Mouse (Mus musculus): ENCODE data around the gene Hs3st3a1. TPM values are rescaled to one million over a fixed set of nuclear protein-coding genes. Genes with fewer than 3 reads are reported as not detected.

The Hs3st3a1 gene
- polyA plus RNA-seq, 1 experiment from 2014 or later = 0.10 TPM

GRCm38 (mm10) chr11:64537230-64537629, 102.1 kb downstream of the Hs3st3a1 start:
- H3K27ac ChIP-seq (ENCODE audit: low read length) = no peak overlapping the region
- WGBS = over 99% methylated on average over 3 of the region's 3 CpGs
- H3K4me3 ChIP-seq (replicated peaks; ENCODE audit: low read length) = no peak overlapping the region

GRCm38 (mm10) chr11:64541866-64542265, 106.7 kb downstream of the Hs3st3a1 start:
- Histone ChIP-seq H3K36me3 (ENCODE audit: control insufficient read depth, insufficient read depth) (no peaks in the 10 kb centered on the region), H3K27me3 (replicated peaks; ENCODE audit: control insufficient read depth, insufficient read depth, low read length) (no peaks in the 10 kb centered on the region), H3K9me3 (ENCODE audit: control insufficient read depth, low read length) (no peaks in the 10 kb centered on the region), H3K4me1 (replicated peaks; ENCODE audit: control insufficient read depth, insufficient read depth, low read length) (no peaks in the 10 kb centered on the region), H3K4me2 (ENCODE audit: low read length) (no peak overlapping the region), H3K27ac (ENCODE audit: low read length) (no peak overlapping the region), H3K9ac (replicated peaks; ENCODE audit: low read depth, low read length) (no peak overlapping the region), H3K4me3 (replicated peaks; ENCODE audit: low read length) (no peak overlapping the region)
- 95% methylated on average over 9 of the region's 9 CpGs for WGBS
- ATAC-seq = no peak

More at GRCm38 (mm10) chr11:64537230-64537629, 102.1 kb downstream of the Hs3st3a1 start:
- no peaks in the 10 kb centered on the region for H3K9me3 ChIP-seq (ENCODE audit: control insufficient read depth, low read length)
- no peaks in the 10 kb centered on the region for H3K27me3 ChIP-seq (replicated peaks; ENCODE audit: control insufficient read depth, insufficient read depth, low read length)
- no peaks in the 10 kb centered on the region for H3K36me3 ChIP-seq (ENCODE audit: control insufficient read depth, insufficient read depth)
- H3K4me1 ChIP-seq (replicated peaks; ENCODE audit: control insufficient read depth, insufficient read depth, low read length) = no peaks in the 10 kb centered on the region
- no peak for ATAC-seq
- H3K4me2 ChIP-seq (ENCODE audit: low read length) = no peak overlapping the region
- H3K9ac ChIP-seq (replicated peaks; ENCODE audit: low read depth, low read length) = no peak overlapping the region

- Histone ChIP-seq H3K27ac (ENCODE audit: low read length) (no peak overlapping the region), H3K36me3 (ENCODE audit: control insufficient read depth, insufficient read depth) (no peaks in the 10 kb centered on the region), H3K9ac (replicated peaks; ENCODE audit: low read depth, low read length) (no peak overlapping the region), H3K4me1 (replicated peaks; ENCODE audit: control insufficient read depth, insufficient read depth, low read length) (no peaks in the 10 kb centered on the region), H3K4me2 (ENCODE audit: low read length) (no peak overlapping the region), H3K27me3 (replicated peaks; ENCODE audit: control insufficient read depth, insufficient read depth, low read length) (no peaks in the 10 kb centered on the region), H3K9me3 (ENCODE audit: control insufficient read depth, low read length) (no peaks in the 10 kb centered on the region), H3K4me3 (replicated peaks; ENCODE audit: low read length) (no peak overlapping the region)
- ATAC-seq = no peak
- WGBS = 49% methylated on average over 6 of the region's 6 CpGs
Measured at GRCm38 (mm10) chr11:64542335-64542734, 107.2 kb downstream of the Hs3st3a1 start.

- no peaks in the 10 kb centered on the region for H3K36me3 ChIP-seq (ENCODE audit: control insufficient read depth, insufficient read depth)
- H3K9ac ChIP-seq (replicated peaks; ENCODE audit: low read depth, low read length) = no peak overlapping the region
- no peak overlapping the region for H3K4me2 ChIP-seq (ENCODE audit: low read length)
- ATAC-seq = no peak
- H3K4me3 ChIP-seq (replicated peaks; ENCODE audit: low read length) = no peak overlapping the region
- no peaks in the 10 kb centered on the region for H3K9me3 ChIP-seq (ENCODE audit: control insufficient read depth, low read length)
- no peaks in the 10 kb centered on the region for H3K27me3 ChIP-seq (replicated peaks; ENCODE audit: control insufficient read depth, insufficient read depth, low read length)
- H3K4me1 ChIP-seq (replicated peaks; ENCODE audit: control insufficient read depth, insufficient read depth, low read length) = no peaks in the 10 kb centered on the region
- WGBS = 88% methylated on average over 9 of the region's 9 CpGs
- no peak overlapping the region for H3K27ac ChIP-seq (ENCODE audit: low read length)
Measured at GRCm38 (mm10) chr11:64543181-64543641, 108.1 kb downstream of the Hs3st3a1 start.

- no peak for ATAC-seq
- 84% methylated on average over 5 of the region's 5 CpGs for WGBS
- no peaks in the 10 kb centered on the region for H3K9me3 ChIP-seq (ENCODE audit: control insufficient read depth, low read length)
Measured at GRCm38 (mm10) chr11:64544236-64544635, 109.1 kb downstream of the Hs3st3a1 start.

GRCm38 (mm10) chr11:64549380-64549779, 114.2 kb downstream of the Hs3st3a1 start:
- Histone ChIP-seq H3K4me3 (replicated peaks; ENCODE audit: low read length) (no peak overlapping the region), H3K27ac (ENCODE audit: low read length) (no peak overlapping the region), H3K27me3 (replicated peaks; ENCODE audit: control insufficient read depth, insufficient read depth, low read length) (no peaks in the 10 kb centered on the region), H3K4me1 (replicated peaks; ENCODE audit: control insufficient read depth, insufficient read depth, low read length) (no peaks in the 10 kb centered on the region), H3K4me2 (ENCODE audit: low read length) (no peak overlapping the region), H3K9me3 (ENCODE audit: control insufficient read depth, low read length) (no peaks in the 10 kb centered on the region), H3K36me3 (ENCODE audit: control insufficient read depth, insufficient read depth) (no peaks in the 10 kb centered on the region), H3K9ac (replicated peaks; ENCODE audit: low read depth, low read length) (no peak overlapping the region)
- 29% methylated on average over 7 of the region's 7 CpGs for WGBS
- no peak for ATAC-seq

More at GRCm38 (mm10) chr11:64544236-64544635, 109.1 kb downstream of the Hs3st3a1 start:
- no peak overlapping the region for H3K4me3 ChIP-seq (replicated peaks; ENCODE audit: low read length)
- H3K9ac ChIP-seq (replicated peaks; ENCODE audit: low read depth, low read length) = no peak overlapping the region
- H3K27me3 ChIP-seq (replicated peaks; ENCODE audit: control insufficient read depth, insufficient read depth, low read length) = no peaks in the 10 kb centered on the region
- H3K27ac ChIP-seq (ENCODE audit: low read length) = no peak overlapping the region
- no peaks in the 10 kb centered on the region for H3K36me3 ChIP-seq (ENCODE audit: control insufficient read depth, insufficient read depth)
- H3K4me2 ChIP-seq (ENCODE audit: low read length) = no peak overlapping the region
- no peaks in the 10 kb centered on the region for H3K4me1 ChIP-seq (replicated peaks; ENCODE audit: control insufficient read depth, insufficient read depth, low read length)

- no peaks in the 10 kb centered on the region for H3K9me3 ChIP-seq (ENCODE audit: control insufficient read depth, low read length)
- no peaks in the 10 kb centered on the region for H3K27me3 ChIP-seq (replicated peaks; ENCODE audit: control insufficient read depth, insufficient read depth, low read length)
- no peak for ATAC-seq
- H3K36me3 ChIP-seq (ENCODE audit: control insufficient read depth, insufficient read depth) = no peaks in the 10 kb centered on the region
- no peak overlapping the region for H3K4me3 ChIP-seq (replicated peaks; ENCODE audit: low read length)
- H3K4me1 ChIP-seq (replicated peaks; ENCODE audit: control insufficient read depth, insufficient read depth, low read length) = no peaks in the 10 kb centered on the region
- H3K27ac ChIP-seq (ENCODE audit: low read length) = no peak overlapping the region
- H3K4me2 ChIP-seq (ENCODE audit: low read length) = no peak overlapping the region
- 68% methylated on average over 8 of the region's 8 CpGs for WGBS
- no peak overlapping the region for H3K9ac ChIP-seq (replicated peaks; ENCODE audit: low read depth, low read length)
Measured at GRCm38 (mm10) chr11:64549955-64550354, 114.8 kb downstream of the Hs3st3a1 start.

GRCm38 (mm10) chr11:64558282-64558681, 123.2 kb downstream of the Hs3st3a1 start:
- H3K9me3 ChIP-seq (ENCODE audit: control insufficient read depth, low read length) = no peaks in the 10 kb centered on the region
- no peaks in the 10 kb centered on the region for H3K4me1 ChIP-seq (replicated peaks; ENCODE audit: control insufficient read depth, insufficient read depth, low read length)
- WGBS = 90% methylated on average over 2 of the region's 2 CpGs
- H3K4me2 ChIP-seq (ENCODE audit: low read length) = no peak overlapping the region
- ATAC-seq = no peak
- no peak overlapping the region for H3K27ac ChIP-seq (ENCODE audit: low read length)
- H3K27me3 ChIP-seq (replicated peaks; ENCODE audit: control insufficient read depth, insufficient read depth, low read length) = no peaks in the 10 kb centered on the region
- H3K36me3 ChIP-seq (ENCODE audit: control insufficient read depth, insufficient read depth) = no peaks in the 10 kb centered on the region
- no peak overlapping the region for H3K9ac ChIP-seq (replicated peaks; ENCODE audit: low read depth, low read length)
- no peak overlapping the region for H3K4me3 ChIP-seq (replicated peaks; ENCODE audit: low read length)

- no peak overlapping the region for H3K27ac ChIP-seq (ENCODE audit: low read length)
- 76% methylated on average over 1 of the region's 1 CpGs for WGBS
Measured at GRCm38 (mm10) chr11:64559388-64559787, 124.3 kb downstream of the Hs3st3a1 start.

GRCm38 (mm10) chr11:64560471-64560870, 125.3 kb downstream of the Hs3st3a1 start:
- H3K27ac ChIP-seq (ENCODE audit: low read length) = no peak overlapping the region
- 87% methylated on average over 2 of the region's 2 CpGs for WGBS
- no peaks in the 10 kb centered on the region for H3K4me1 ChIP-seq (replicated peaks; ENCODE audit: control insufficient read depth, insufficient read depth, low read length)
- H3K36me3 ChIP-seq (ENCODE audit: control insufficient read depth, insufficient read depth) = no peaks in the 10 kb centered on the region
- H3K27me3 ChIP-seq (replicated peaks; ENCODE audit: control insufficient read depth, insufficient read depth, low read length) = no peaks in the 10 kb centered on the region
- no peaks in the 10 kb centered on the region for H3K9me3 ChIP-seq (ENCODE audit: control insufficient read depth, low read length)
- H3K9ac ChIP-seq (replicated peaks; ENCODE audit: low read depth, low read length) = no peak overlapping the region
- no peak overlapping the region for H3K4me2 ChIP-seq (ENCODE audit: low read length)
- no peak for ATAC-seq
- no peak overlapping the region for H3K4me3 ChIP-seq (replicated peaks; ENCODE audit: low read length)

More at GRCm38 (mm10) chr11:64559388-64559787, 124.3 kb downstream of the Hs3st3a1 start:
- H3K4me2 ChIP-seq (ENCODE audit: low read length) = no peak overlapping the region
- H3K4me1 ChIP-seq (replicated peaks; ENCODE audit: control insufficient read depth, insufficient read depth, low read length) = no peaks in the 10 kb centered on the region
- no peak for ATAC-seq
- H3K36me3 ChIP-seq (ENCODE audit: control insufficient read depth, insufficient read depth) = no peaks in the 10 kb centered on the region
- H3K9ac ChIP-seq (replicated peaks; ENCODE audit: low read depth, low read length) = no peak overlapping the region
- H3K4me3 ChIP-seq (replicated peaks; ENCODE audit: low read length) = no peak overlapping the region
- H3K9me3 ChIP-seq (ENCODE audit: control insufficient read depth, low read length) = no peaks in the 10 kb centered on the region
- no peaks in the 10 kb centered on the region for H3K27me3 ChIP-seq (replicated peaks; ENCODE audit: control insufficient read depth, insufficient read depth, low read length)
